Mouse (Mus musculus) limb, embryonic 13.5 days (tissue): ENCODE data around the gene Ezr. TPM values are rescaled to one million over a fixed set of nuclear protein-coding genes. Genes with fewer than 3 reads are reported as not detected.
"Not testable (repeated sequence)": the region's sequence is repeated elsewhere in the genome, so short reads cannot be mapped to it uniquely, and the experiment has no call there.

ENCODE experiments used
- ATAC-seq: fragments of 200-750 bp; cut with Nextera tagmentation; 2 replicates; pipeline ENCODE4 v1.8.0; 2017; ENCODE audit warnings: low read depth, moderate number of reproducible peaks, moderate TSS enrichment; ENCODE audit not compliant: low FRiP score
- H3K27ac ChIP-seq: fragments of 300-500 bp; sonication (generic); 2 replicates; pipeline ENCODE4 v1.5.1; 2015; ENCODE audit warnings: inconsistent platforms, mild to moderate bottlenecking, moderate library complexity
- H3K27me3 ChIP-seq: fragments of 300-500 bp; sonication (generic); 2 replicates; pipeline ENCODE4 v1.6.1; 2015; ENCODE audit warnings: mild to moderate bottlenecking, inconsistent platforms
- H3K36me3 ChIP-seq: fragments of 300-500 bp; sonication (generic); 2 replicates; pipeline ENCODE4 v1.6.1; 2015; ENCODE audit warnings: inconsistent platforms, mild to moderate bottlenecking, moderate library complexity
- H3K4me1 ChIP-seq: fragments of 300-500 bp; sonication (generic); 2 replicates; pipeline ENCODE4 v1.6.1; 2015; ENCODE audit warnings: inconsistent platforms
- H3K4me2 ChIP-seq: fragments of 300-500 bp; sonication (generic); replicated peaks from 2 replicates; pipeline ENCODE4 v1.6.1; 2015; ENCODE audit warnings: inconsistent platforms, mild to moderate bottlenecking, moderate library complexity
- H3K4me3 ChIP-seq: fragments of 300-500 bp; sonication (generic); 2 replicates; pipeline ENCODE4 v1.5.1; 2015; ENCODE audit warnings: moderate library complexity, mild to moderate bottlenecking, inconsistent platforms
- H3K9ac ChIP-seq: fragments of 300-500 bp; sonication (generic); 2 replicates; pipeline ENCODE4 v1.6.1; 2015; ENCODE audit warnings: mild to moderate bottlenecking, inconsistent platforms
- H3K9me3 ChIP-seq: fragments of 300-500 bp; sonication (generic); 2 replicates; pipeline ENCODE4 v1.6.1; 2016; ENCODE audit warnings: inconsistent platforms
- WGBS: fragments of 180-500 bp; shearing (Covaris S2); methylation state at CpG from one replicate; pipeline ENCODE4 v1.1.7; 2015; 5-methylcytosine and 5-hydroxymethylcytosine counted together
- polyA plus RNA-seq: library from polyadenylated mRNA; unstranded; fragments of >200 nt; fragmentation: Nextera tagmentation; extraction: Ambion mirVana; gene quantifications from 2 replicates; pipeline ENCODE4 v1.2.1, GENCODE M21; 2015

The Ezr gene
- polyA plus RNA-seq, 1 experiment from 2014 or later: 51.9 TPM

DNA sequence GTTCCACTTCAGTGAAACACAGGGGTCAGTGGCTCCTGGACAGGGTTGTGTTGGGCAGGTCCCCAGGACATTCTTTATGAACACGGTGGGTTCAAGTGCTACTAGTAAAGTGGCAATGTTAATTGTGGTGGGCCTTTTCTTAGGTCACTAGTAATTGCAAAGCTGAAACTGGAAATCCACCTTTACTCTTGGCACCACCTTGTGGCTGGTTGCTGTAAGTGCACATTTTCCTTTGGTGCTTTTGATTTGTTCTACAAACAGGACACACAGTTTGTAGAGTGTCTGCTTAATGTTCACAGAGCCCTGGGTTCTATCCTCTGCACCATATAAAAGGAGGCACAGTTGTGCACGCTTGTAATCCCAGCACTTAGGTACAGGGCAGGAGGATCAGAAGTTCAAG, 91.0 kb downstream of the Ezr start:
- WGBS: 8% methylated on average over 2 of the region's 2 CpGs
- not testable (repeated sequence) for H3K9ac ChIP-seq, H3K27me3 ChIP-seq, H3K27ac ChIP-seq, H3K4me3 ChIP-seq, H3K36me3 ChIP-seq, ATAC-seq, H3K9me3 ChIP-seq, H3K4me2 ChIP-seq, H3K4me1 ChIP-seq

DNA sequence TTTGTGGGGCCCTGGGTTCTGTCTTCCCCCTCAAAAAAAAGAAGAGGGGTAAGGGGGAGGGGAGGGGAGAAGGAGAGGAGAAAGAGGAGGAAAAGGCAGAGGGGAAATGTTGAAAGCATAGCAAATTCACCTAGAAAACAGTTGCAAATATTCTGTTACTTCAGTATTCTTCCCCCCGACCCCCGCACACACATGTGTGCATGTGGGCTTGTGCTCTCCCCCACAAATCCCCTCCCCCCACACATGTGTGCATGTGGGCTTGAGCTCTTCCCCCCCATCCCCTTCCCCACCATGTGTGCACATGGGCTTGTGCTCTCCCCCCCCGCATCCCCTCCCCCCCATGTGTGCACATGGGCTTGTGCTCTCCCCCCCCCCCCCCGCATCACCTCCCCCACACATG, 93.2 kb downstream of the Ezr start:
- not testable (repeated sequence) for H3K4me1 ChIP-seq, H3K4me3 ChIP-seq, H3K27me3 ChIP-seq, ATAC-seq, H3K9ac ChIP-seq, H3K9me3 ChIP-seq, H3K36me3 ChIP-seq, H3K4me2 ChIP-seq, H3K27ac ChIP-seq
- 78% methylated on average over 3 of the region's 4 CpGs for WGBS

Other genes starting within 250 kb of the Ezr start
- 58.3 and 62.3 TPM in 2 replicates for gene Dynlt1c, start 181.1 kb downstream of the Ezr start, polyA plus RNA-seq
- 255 and 264 TPM in 2 replicates for gene Dynlt1f, start 126.9 kb downstream of the Ezr start, polyA plus RNA-seq
- not detected in 2 replicates for gene Sytl3, start 123.7 kb downstream of the Ezr start, polyA plus RNA-seq
- gene Rsph3b, start 165.9 kb upstream of the Ezr start, polyA plus RNA-seq: 42.9 and 45.8 TPM in 2 replicates
- gene Tagap1, start 178.4 kb upstream of the Ezr start, polyA plus RNA-seq: 61.3 and 61.8 TPM in 2 replicates
- gene Rnaset2b, start 187.8 kb upstream of the Ezr start, polyA plus RNA-seq: 185 and 192 TPM in 2 replicates
- gene Gm49721, start 196.1 kb upstream of the Ezr start, polyA plus RNA-seq: 0.23 and 0.32 TPM in 2 replicates
- not detected in 2 replicates for gene Gm1604a, start 242.8 kb upstream of the Ezr start, polyA plus RNA-seq